Mouse (Mus musculus) olfactory bulb, adult 2 months (tissue): Measurements from ENCODE around the gene Pou6f2.

Source experiments
- CTCF ChIP-seq: fragments of 200-500 bp; IDR thresholded peaks from 2 replicates; pipeline ENCODE4 v1.5.1; 2012; ENCODE audit warnings: low read depth, mild to moderate bottlenecking, low read length, moderate library complexity; ENCODE audit not compliant: insufficient read depth
- POLR2A ChIP-seq: fragments of 200-500 bp; IDR thresholded peaks from 2 replicates; pipeline ENCODE4 v1.6.1; 2012; ENCODE audit warnings: mild to moderate bottlenecking, low read depth, low read length, moderate library complexity; ENCODE audit not compliant: insufficient read depth

GRCm38 (mm10) chr13:18126111-18126510 is 271.4 kb downstream of the Pou6f2 start:
- TF ChIP-seq CTCF: no peak
- no peak for TF ChIP-seq POLR2A
